Mouse (Mus musculus): ENCODE results near the gene Plcb2. TPM values are rescaled to one million over a fixed set of nuclear protein-coding genes. Genes with fewer than 3 reads are reported as not detected.
A peak's percentile ranks its signal among the peaks of the same experiment; 100 is the strongest.

Plcb2 gene
- polyA plus RNA-seq, 1 experiment from 2014 or later, result 1.4 TPM

- ATAC-seq (replicated peaks; ENCODE audit: low FRiP score, low TSS enrichment, low read depth), result peak; percentile 75
- Histone ChIP-seq H3K4me1 (replicated peaks; ENCODE audit: control insufficient read depth, insufficient read depth, low read length) (peaks cover 5% of the 10 kb centered on the region), H3K27ac (ENCODE audit: low read depth) (no peak overlapping the region), H3K4me3 (ENCODE audit: low read depth, low read length) (peak overlapping the region; percentile 47), H3K27me3 (replicated peaks; ENCODE audit: control insufficient read depth, insufficient read depth, low read length) (peaks cover 67% of the 10 kb centered on the region), H3K9ac (ENCODE audit: low read length) (peak overlapping the region; percentile 53), H3K9me3 (ENCODE audit: control insufficient read depth, low read length) (no peaks in the 10 kb centered on the region), H3K36me3 (ENCODE audit: control insufficient read depth, insufficient read depth, low read length) (no peaks in the 10 kb centered on the region), H3K4me2 (ENCODE audit: low read length) (peak overlapping the region; percentile 96)
- DNase-seq (ENCODE audit: low spot score), result peak; percentile 76
- WGBS, result under 1% methylated on average over 89 of the region's 89 CpGs
Observed at GRCm38 (mm10) chr2:118676839-118677741, 51.1 kb downstream of the Plcb2 start.

- H3K27ac ChIP-seq (ENCODE audit: low read depth), result no peak overlapping the region
- peaks cover 66% of the 10 kb centered on the region for H3K27me3 ChIP-seq (replicated peaks; ENCODE audit: control insufficient read depth, insufficient read depth, low read length)
- no peak for ATAC-seq (replicated peaks; ENCODE audit: low FRiP score, low TSS enrichment, low read depth)
- no peak for DNase-seq (ENCODE audit: low spot score)
- no peaks in the 10 kb centered on the region for H3K36me3 ChIP-seq (ENCODE audit: control insufficient read depth, insufficient read depth, low read length)
- peaks cover 5% of the 10 kb centered on the region for H3K4me1 ChIP-seq (replicated peaks; ENCODE audit: control insufficient read depth, insufficient read depth, low read length)
- no peak overlapping the region for H3K4me3 ChIP-seq (ENCODE audit: low read depth, low read length)
- no peaks in the 10 kb centered on the region for H3K9me3 ChIP-seq (ENCODE audit: control insufficient read depth, low read length)
- no peak overlapping the region for H3K9ac ChIP-seq (ENCODE audit: low read length)
- no peak overlapping the region for H3K4me2 ChIP-seq (ENCODE audit: low read length)
- WGBS, result 23% methylated on average over 7 of the region's 7 CpGs
Observed at GRCm38 (mm10) chr2:118674500-118674899, 53.7 kb downstream of the Plcb2 start.

DNA sequence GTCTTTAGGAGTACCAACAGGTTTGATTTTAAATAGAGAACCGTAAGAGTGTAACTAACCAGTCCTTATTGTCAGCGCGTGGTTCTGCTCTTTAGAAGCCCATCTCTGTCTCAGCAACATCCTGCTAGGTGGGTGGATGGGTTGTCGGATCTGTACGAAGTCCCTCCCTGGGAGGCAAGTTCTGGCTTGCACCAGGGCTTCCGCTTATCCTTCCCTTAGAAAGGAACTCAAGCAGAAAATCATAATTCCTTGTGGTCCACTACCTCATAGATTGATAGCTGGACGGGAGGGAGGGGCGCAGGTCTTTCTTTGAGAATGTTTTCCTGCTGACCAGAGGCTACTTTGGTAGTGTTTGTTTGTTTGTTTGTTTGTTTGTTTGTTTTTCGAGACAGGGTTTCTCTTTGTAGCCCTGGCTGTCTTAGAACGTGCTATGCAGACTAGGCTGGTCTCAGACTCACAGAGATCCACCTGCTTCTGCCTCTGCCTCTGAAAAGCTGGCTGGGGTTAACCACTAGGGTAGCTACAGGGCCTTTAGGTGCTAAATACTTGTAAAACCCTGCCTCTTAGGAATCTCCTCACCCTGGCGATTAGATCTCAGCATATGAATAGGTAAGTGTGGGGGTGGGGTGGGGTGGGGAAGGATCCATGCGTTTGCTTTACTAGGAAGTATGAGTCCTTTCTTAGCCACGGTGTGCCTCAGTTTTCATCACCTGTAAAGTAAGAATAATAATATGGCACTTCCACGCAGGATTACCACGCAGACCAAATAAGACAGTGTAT lies 54.4 kb downstream of the Plcb2 start:
- 32% methylated on average over 15 of the region's 15 CpGs for WGBS
- Histone ChIP-seq H3K4me1 (replicated peaks; ENCODE audit: control insufficient read depth, insufficient read depth, low read length) (peaks cover 5% of the 10 kb centered on the region), H3K4me3 (ENCODE audit: low read depth, low read length) (no peak overlapping the region), H3K4me2 (ENCODE audit: low read length) (no peak overlapping the region), H3K27ac (ENCODE audit: low read depth) (no peak overlapping the region), H3K36me3 (ENCODE audit: control insufficient read depth, insufficient read depth, low read length) (no peaks in the 10 kb centered on the region), H3K27me3 (replicated peaks; ENCODE audit: control insufficient read depth, insufficient read depth, low read length) (peaks cover 60% of the 10 kb centered on the region), H3K9ac (ENCODE audit: low read length) (no peak overlapping the region), H3K9me3 (ENCODE audit: control insufficient read depth, low read length) (no peaks in the 10 kb centered on the region)
- ATAC-seq (replicated peaks; ENCODE audit: low FRiP score, low TSS enrichment, low read depth) (no peak), DNase-seq (ENCODE audit: low spot score) (no peak)

DNA sequence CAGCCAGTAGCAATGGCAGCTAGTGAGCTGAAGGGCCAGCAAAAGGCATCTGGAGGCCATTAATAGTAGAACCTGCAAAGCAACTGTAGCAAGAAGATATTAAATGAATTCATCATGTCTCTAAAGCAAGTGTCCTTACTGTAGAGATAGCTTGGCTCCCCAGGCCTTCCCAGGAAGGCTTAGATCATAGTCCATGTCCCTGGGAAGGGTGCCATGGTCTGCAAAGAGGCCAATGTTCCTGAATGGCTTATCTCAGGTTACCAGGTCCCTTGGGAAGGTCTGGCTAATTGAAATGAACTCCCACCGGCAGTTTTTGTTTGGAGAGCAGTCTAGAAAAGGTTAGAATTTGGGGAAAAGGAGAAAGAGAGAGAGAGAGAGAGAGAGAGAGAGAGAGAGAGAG lies 56.5 kb downstream of the Plcb2 start:
- Histone ChIP-seq H3K36me3 (ENCODE audit: control insufficient read depth, insufficient read depth, low read length) (no peaks in the 10 kb centered on the region), H3K27ac (ENCODE audit: low read depth) (no peak overlapping the region), H3K4me3 (ENCODE audit: low read depth, low read length) (no peak overlapping the region), H3K4me2 (ENCODE audit: low read length) (no peak overlapping the region), H3K27me3 (replicated peaks; ENCODE audit: control insufficient read depth, insufficient read depth, low read length) (peaks cover 38% of the 10 kb centered on the region), H3K9me3 (ENCODE audit: control insufficient read depth, low read length) (no peaks in the 10 kb centered on the region), H3K9ac (ENCODE audit: low read length) (no peak overlapping the region), H3K4me1 (replicated peaks; ENCODE audit: control insufficient read depth, insufficient read depth, low read length) (no peaks in the 10 kb centered on the region)
- ATAC-seq (replicated peaks; ENCODE audit: low FRiP score, low TSS enrichment, low read depth), result no peak
- WGBS, result 92% methylated on average over 1 of the region's 1 CpGs
- no peak for DNase-seq (ENCODE audit: low spot score)

- 32% methylated on average over 2 of the region's 2 CpGs for WGBS
- DNase-seq (ENCODE audit: low spot score) (no peak), ATAC-seq (replicated peaks; ENCODE audit: low FRiP score, low TSS enrichment, low read depth) (no peak)
- H3K36me3 ChIP-seq (ENCODE audit: control insufficient read depth, insufficient read depth, low read length), result no peaks in the 10 kb centered on the region
- peaks cover 20% of the 10 kb centered on the region for H3K27me3 ChIP-seq (replicated peaks; ENCODE audit: control insufficient read depth, insufficient read depth, low read length)
- no peak overlapping the region for H3K27ac ChIP-seq (ENCODE audit: low read depth)
- H3K9ac ChIP-seq (ENCODE audit: low read length), result no peak overlapping the region
- H3K4me1 ChIP-seq (replicated peaks; ENCODE audit: control insufficient read depth, insufficient read depth, low read length), result no peaks in the 10 kb centered on the region
- H3K4me2 ChIP-seq (ENCODE audit: low read length), result no peak overlapping the region
- H3K4me3 ChIP-seq (ENCODE audit: low read depth, low read length), result no peak overlapping the region
- H3K9me3 ChIP-seq (ENCODE audit: control insufficient read depth, low read length), result no peaks in the 10 kb centered on the region
Observed at GRCm38 (mm10) chr2:118669785-118670184, 58.5 kb downstream of the Plcb2 start.

DNA sequence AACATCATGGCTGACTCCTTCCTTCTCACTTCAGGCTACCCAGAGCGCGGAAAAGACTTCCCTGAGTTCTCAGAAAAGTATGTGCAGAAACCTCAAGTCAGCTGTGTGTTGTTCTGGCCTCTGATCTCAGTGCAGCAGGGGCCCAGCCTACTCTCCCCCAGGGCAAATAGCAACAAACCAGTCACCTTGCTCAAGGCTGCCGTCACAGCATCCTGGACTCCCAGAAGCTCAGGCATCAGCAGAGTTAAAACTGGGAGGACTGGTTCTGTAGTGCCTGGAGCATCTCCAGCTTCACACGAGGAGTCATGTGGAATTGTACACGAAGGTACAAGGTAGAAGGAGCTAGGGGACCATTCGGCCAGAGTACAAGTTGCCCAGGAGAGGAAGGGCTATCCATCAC lies 59.0 kb downstream of the Plcb2 start:
- 56% methylated on average over 6 of the region's 6 CpGs for WGBS
- no peak overlapping the region for H3K27ac ChIP-seq (ENCODE audit: low read depth)
- no peak for ATAC-seq (replicated peaks; ENCODE audit: low FRiP score, low TSS enrichment, low read depth)

DNA sequence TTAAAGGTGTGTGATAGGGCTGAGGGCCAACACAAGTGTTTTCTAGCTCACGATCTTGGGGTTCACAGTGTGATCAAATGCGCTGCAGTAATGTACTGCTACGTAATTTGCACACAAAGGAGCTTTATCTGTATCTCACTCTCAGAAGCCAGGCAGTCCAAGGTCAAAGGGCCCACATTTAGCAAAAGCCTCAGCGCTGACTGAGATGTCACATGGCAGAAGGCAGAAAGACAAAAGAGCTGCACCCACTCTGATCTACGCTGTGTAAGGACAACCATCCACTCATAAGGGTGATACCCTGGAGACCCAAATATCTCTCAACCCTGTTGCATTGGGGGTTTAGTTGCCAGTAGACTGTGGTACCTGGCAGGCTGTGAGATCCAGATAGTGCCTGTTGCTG lies 61.1 kb downstream of the Plcb2 start:
- no peaks in the 10 kb centered on the region for H3K36me3 ChIP-seq (ENCODE audit: control insufficient read depth, insufficient read depth, low read length)
- H3K27me3 ChIP-seq (replicated peaks; ENCODE audit: control insufficient read depth, insufficient read depth, low read length), result peaks cover 14% of the 10 kb centered on the region
- H3K9me3 ChIP-seq (ENCODE audit: control insufficient read depth, low read length), result no peaks in the 10 kb centered on the region
- H3K4me1 ChIP-seq (replicated peaks; ENCODE audit: control insufficient read depth, insufficient read depth, low read length), result peaks cover 7% of the 10 kb centered on the region; the same call in 1 of the 2 replicates
- no peak overlapping the region for H3K27ac ChIP-seq (ENCODE audit: low read depth)
- no peak overlapping the region for H3K4me2 ChIP-seq (ENCODE audit: low read length)
- H3K4me3 ChIP-seq (ENCODE audit: low read depth, low read length), result no peak overlapping the region
- ATAC-seq (replicated peaks; ENCODE audit: low FRiP score, low TSS enrichment, low read depth) (no peak), DNase-seq (ENCODE audit: low spot score) (no peak)
- WGBS, result 58% methylated on average over 5 of the region's 5 CpGs
- no peak overlapping the region for H3K9ac ChIP-seq (ENCODE audit: low read length)

More for the DNA sequence above, 59.0 kb downstream of the Plcb2 start:
- Histone ChIP-seq H3K9ac (ENCODE audit: low read length) (no peak overlapping the region), H3K27me3 (replicated peaks; ENCODE audit: control insufficient read depth, insufficient read depth, low read length) (peaks cover 16% of the 10 kb centered on the region), H3K9me3 (ENCODE audit: control insufficient read depth, low read length) (no peaks in the 10 kb centered on the region), H3K4me2 (ENCODE audit: low read length) (no peak overlapping the region), H3K36me3 (ENCODE audit: control insufficient read depth, insufficient read depth, low read length) (no peaks in the 10 kb centered on the region), H3K4me1 (replicated peaks; ENCODE audit: control insufficient read depth, insufficient read depth, low read length) (no peaks in the 10 kb centered on the region), H3K4me3 (ENCODE audit: low read depth, low read length) (no peak overlapping the region)
- DNase-seq (ENCODE audit: low spot score), result no peak

DNA sequence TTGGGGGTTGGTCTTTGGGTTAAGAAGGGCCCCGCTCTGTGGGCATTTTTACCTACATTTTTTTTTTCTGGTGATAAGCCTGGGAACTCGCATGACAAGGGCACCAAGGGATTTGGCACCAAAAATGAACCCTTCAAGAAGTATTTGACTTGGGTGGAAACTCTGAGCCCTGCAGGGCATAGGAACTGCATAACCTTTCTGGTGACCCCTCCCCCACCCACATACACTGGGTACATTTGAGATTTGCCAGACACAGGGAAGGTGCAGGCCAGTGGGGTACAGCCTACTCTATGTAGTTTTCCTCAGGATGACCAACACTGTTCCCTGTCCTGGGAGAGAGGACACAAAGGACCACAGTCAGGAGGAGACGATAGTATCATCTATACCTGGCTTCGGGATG lies 62.6 kb downstream of the Plcb2 start:
- H3K4me2 ChIP-seq (ENCODE audit: low read length), result no peak overlapping the region
- DNase-seq (ENCODE audit: low spot score) (no peak), ATAC-seq (replicated peaks; ENCODE audit: low FRiP score, low TSS enrichment, low read depth) (no peak)
- no peak overlapping the region for H3K9ac ChIP-seq (ENCODE audit: low read length)
- WGBS, result 81% methylated on average over 4 of the region's 4 CpGs
- no peak overlapping the region for H3K4me3 ChIP-seq (ENCODE audit: low read depth, low read length)
- H3K4me1 ChIP-seq (replicated peaks; ENCODE audit: control insufficient read depth, insufficient read depth, low read length), result peaks cover 7% of the 10 kb centered on the region; the same call in 1 of the 2 replicates
- H3K36me3 ChIP-seq (ENCODE audit: control insufficient read depth, insufficient read depth, low read length), result no peaks in the 10 kb centered on the region
- H3K9me3 ChIP-seq (ENCODE audit: control insufficient read depth, low read length), result no peaks in the 10 kb centered on the region
- H3K27ac ChIP-seq (ENCODE audit: low read depth), result no peak overlapping the region
- H3K27me3 ChIP-seq (replicated peaks; ENCODE audit: control insufficient read depth, insufficient read depth, low read length), result peaks cover 17% of the 10 kb centered on the region
